8 mouse cellular contexts compared by ENCODE assay signal in genomic region chr7:48788851-48789572, GRCm38 (mm10). TPM values are rescaled to one million over a fixed set of nuclear protein-coding genes. Genes with fewer than 3 reads are reported as not detected.
DNase-seq lines count a peak whose midpoint lies in the region; ATAC-seq and TF ChIP-seq lines count a peak whose summit lies in the region.

TSS of gene Zdhhc13 (plus strand) at chr7:48789003.

- TF ChIP-seq POLR2A in MEL (IDR thresholded peaks at IDR 0.05; ENCODE audit: control insufficient read depth in 1 of 2, insufficient read depth in 1 of 2, low read depth in 1 of 2, low read length in 2 of 2, poor library complexity in 1 of 2) = peak; percentile 93 to 95
- TF ChIP-seq POLR2A in cerebellum, adult 2 months (IDR thresholded peaks at IDR 0.05; ENCODE audit: borderline replicate concordance, insufficient read depth, low read length) = peak; percentile 62

- H3K9ac ChIP-seq in MEL (ENCODE audit: control insufficient read depth, low read depth, low read length, poor library complexity, severe bottlenecking) = peak within 1 kb of the TSS; percentile 86
- H3K9ac ChIP-seq in forebrain, postnatal 0 days = peak within 1 kb of the TSS; percentile 90
- peak within 1 kb of the TSS; percentile 77 for H3K9ac ChIP-seq in lung, embryonic 15.5 days

- no peak for TF ChIP-seq EP300 in MEL (IDR thresholded peaks at IDR 0.05; ENCODE audit: low read depth in 1 of 2, low read length in 2 of 2)

- peaks cover 13 to 16% of the 10 kb centered on the region in 2 experiments for H3K4me1 ChIP-seq in MEL (ENCODE audit: control insufficient read depth in 1 of 2, insufficient read depth in 2 of 2, low read length in 2 of 2)
- peaks cover 14% of the 10 kb centered on the region for H3K4me1 ChIP-seq in cerebellum, adult 2 months (ENCODE audit: control insufficient read depth, insufficient read depth, low read length)
- peaks cover 13% of the 10 kb centered on the region; the same call in 1 of the 2 replicates for H3K4me1 ChIP-seq in forebrain, postnatal 0 days (ENCODE audit: insufficient read depth)
- H3K4me1 ChIP-seq in lung, embryonic 15.5 days = peaks cover 15% of the 10 kb centered on the region

- H3K79me2 ChIP-seq in MEL (ENCODE audit: control insufficient read depth, insufficient read depth, low read length, poor library complexity) = peaks cover 19% of the 10 kb centered on the region

- no peaks in the 10 kb centered on the region for H3K27me3 ChIP-seq in MEL (ENCODE audit: control insufficient read depth in 1 of 2, insufficient read depth in 2 of 2, low read length in 2 of 2)
- H3K27me3 ChIP-seq in cerebellum, adult 2 months (ENCODE audit: control insufficient read depth, insufficient read depth, low read length) = no peaks in the 10 kb centered on the region
- no peaks in the 10 kb centered on the region for H3K27me3 ChIP-seq in forebrain, postnatal 0 days (ENCODE audit: insufficient read depth, low read length)
- H3K27me3 ChIP-seq in lung, embryonic 15.5 days = no peaks in the 10 kb centered on the region

- DNase-seq in MEL (ENCODE audit: low read depth, low spot score) = peak; percentile 97
- peak; percentile 94 to 95 for DNase-seq in cerebellum, adult 2 months
- DNase-seq in forebrain, postnatal 0 days = peak; percentile 91
- DNase-seq in heart, postnatal 4 days = peak; percentile 93
- DNase-seq in layer of hippocampus, adult 8-10 months (ENCODE audit: low spot score in 2 of 2) = peak; percentile 90 to 93
- DNase-seq in ovary, adult 18-20 months (ENCODE audit: low spot score) = peak; percentile 90
- peak; percentile 96 for DNase-seq in thymus, postnatal 0 days (ENCODE audit: low spot score)

- WGBS in cerebellum, adult 2 months = under 1% methylated on average over 57 of the region's 57 CpGs
- WGBS in forebrain, postnatal 0 days = under 1% methylated on average over 57 of the region's 57 CpGs
- WGBS in lung, embryonic 15.5 days = under 1% methylated on average over 53 of the region's 57 CpGs

- no peaks in the 10 kb centered on the region for H3K9me3 ChIP-seq in MEL (replicated peaks; ENCODE audit: insufficient read depth, low read length)
- no peaks in the 10 kb centered on the region for H3K9me3 ChIP-seq in forebrain, postnatal 0 days (ENCODE audit: low read length)
- H3K9me3 ChIP-seq in lung, embryonic 15.5 days = no peaks in the 10 kb centered on the region

- no peak for TF ChIP-seq RAD21 in MEL (IDR thresholded peaks at IDR 0.05; ENCODE audit: low read depth, low read length)

- ATAC-seq in forebrain, postnatal 0 days = peak; percentile 99
- peak; percentile 99 for ATAC-seq in lung, embryonic 15.5 days (ENCODE audit: borderline replicate concordance, extremely low read depth, low FRiP score, low TSS enrichment)

- no peak for TF ChIP-seq CTCF in MEL (IDR thresholded peaks at IDR 0.05 in 2 of 3, conservative IDR thresholded peaks at IDR 0.05 in 1 of 3; ENCODE audit: control insufficient read depth in 1 of 3, insufficient read depth in 1 of 3, low read depth in 2 of 3, low read length in 3 of 3, poor library complexity in 1 of 3, severe bottlenecking in 1 of 3)
- TF ChIP-seq CTCF in cerebellum, adult 2 months (IDR thresholded peaks at IDR 0.05; ENCODE audit: borderline replicate concordance, insufficient read depth, low read depth, low read length) = no peak
- TF ChIP-seq CTCF in forebrain, postnatal 0 days (IDR thresholded peaks at IDR 0.05; ENCODE audit: low read depth) = peak; percentile 16; the same call in 1 of the 2 replicates

- peak within 1 kb of the TSS; percentile 83 for H3K4me2 ChIP-seq in forebrain, postnatal 0 days (ENCODE audit: low read depth)
- H3K4me2 ChIP-seq in lung, embryonic 15.5 days = peak within 1 kb of the TSS; percentile 71

- H3K27ac ChIP-seq in MEL (ENCODE audit: control insufficient read depth, low read depth, low read length) = peak within 1 kb of the TSS; percentile 60
- peak within 1 kb of the TSS; percentile 74 for H3K27ac ChIP-seq in cerebellum, adult 2 months (ENCODE audit: insufficient read depth, low read length)
- peak within 1 kb of the TSS; percentile 79 for H3K27ac ChIP-seq in forebrain, postnatal 0 days (ENCODE audit: low read depth, low read length)
- peak within 1 kb of the TSS; percentile 83 for H3K27ac ChIP-seq in lung, embryonic 15.5 days

- peak within 1 kb of the TSS; percentile 95 to 98 for H3K4me3 ChIP-seq in MEL (ENCODE audit: control insufficient read depth in 1 of 2, insufficient read depth in 1 of 2, low read depth in 2 of 2, low read length in 2 of 2)
- peak within 1 kb of the TSS; percentile 76 for H3K4me3 ChIP-seq in cerebellum, adult 2 months (replicated peaks; ENCODE audit: insufficient read depth, low read depth, low read length)
- peak within 1 kb of the TSS; percentile 85 for H3K4me3 ChIP-seq in forebrain, postnatal 0 days (ENCODE audit: low read depth, low read length)
- peak within 1 kb of the TSS; percentile 93 for H3K4me3 ChIP-seq in lung, embryonic 15.5 days

- H3K36me3 ChIP-seq in MEL (ENCODE audit: control insufficient read depth in 1 of 2, insufficient read depth in 2 of 2, low read length in 2 of 2) = peaks cover 7 to 29% of the 10 kb centered on the region in 2 experiments
- H3K36me3 ChIP-seq in forebrain, postnatal 0 days (ENCODE audit: insufficient read depth) = no peaks in the 10 kb centered on the region
- H3K36me3 ChIP-seq in lung, embryonic 15.5 days = no peaks in the 10 kb centered on the region

TF ChIP-seq in MEL, 35 proteins besides CTCF, POLR2A, EP300 and RAD21 (continues in another document):
- TF ChIP-seq GATA1 (IDR thresholded peaks at IDR 0.05; ENCODE audit: low read depth, low read length) (no peak), NELFE (IDR thresholded peaks at IDR 0.05; ENCODE audit: low read depth, low read length) (peak; percentile 94), ZC3H11A (IDR thresholded peaks at IDR 0.05; ENCODE audit: low read depth, low read length) (no peak), MAFK (IDR thresholded peaks at IDR 0.05; ENCODE audit: borderline replicate concordance, low read depth, low read length) (no peak), MAX (IDR thresholded peaks at IDR 0.05; ENCODE audit: low read length) (peak; percentile 44), ZMIZ1 (IDR thresholded peaks at IDR 0.05; ENCODE audit: low read depth, low read length) (peak; percentile 64; the same call in 1 of the 2 replicates), CHD2 (IDR thresholded peaks at IDR 0.05; ENCODE audit: low read length) (peak; percentile 29; the same call in 1 of the 2 replicates), CHD1 (IDR thresholded peaks at IDR 0.05; ENCODE audit: low read depth, low read length) (no peak), SMC3 (IDR thresholded peaks at IDR 0.05; ENCODE audit: low read depth, low read length) (no peak), UBTF (IDR thresholded peaks at IDR 0.05; ENCODE audit: borderline replicate concordance, insufficient read depth, low read depth, low read length) (no peak), E2F4 (IDR thresholded peaks at IDR 0.05; ENCODE audit: borderline replicate concordance, low read depth, low read length) (no peak), JUND (IDR thresholded peaks at IDR 0.05; ENCODE audit: low read depth, low read length) (no peak), SIN3A (IDR thresholded peaks at IDR 0.05; ENCODE audit: low read length) (peak; percentile 67), MXI1 (IDR thresholded peaks at IDR 0.05; ENCODE audit: low read depth, low read length) (peak; percentile 85), MEF2A (IDR thresholded peaks at IDR 0.05; ENCODE audit: extremely low read depth, insufficient replicate concordance, low read depth, low read length, poor library complexity, severe bottlenecking) (no peak), HCFC1 (IDR thresholded peaks at IDR 0.05; ENCODE audit: low read depth, low read length) (peak; percentile 73), POLR2AphosphoS5 (IDR thresholded peaks at IDR 0.05; ENCODE audit: borderline replicate concordance, low read depth, low read length) (no peak), GABPA (IDR thresholded peaks at IDR 0.05; ENCODE audit: low read depth, low read length) (no peak), USF1 (IDR thresholded peaks at IDR 0.05; ENCODE audit: low read depth, low read length) (no peak; the same call in 1 of the 2 replicates), NRF1 (IDR thresholded peaks at IDR 0.05; ENCODE audit: insufficient read depth, low read depth, low read length, poor library complexity, severe bottlenecking) (0 out of 2 replicates have a peak, but pooled peaks have one; percentile 32), RCOR1 (IDR thresholded peaks at IDR 0.05; ENCODE audit: low read depth, low read length) (no peak), POLR2AphosphoS2 (IDR thresholded peaks at IDR 0.05; ENCODE audit: low read length) (peak; percentile 73), ETS1 (IDR thresholded peaks at IDR 0.05; ENCODE audit: low read depth, low read length) (no peak), KAT2A (conservative IDR thresholded peaks at IDR 0.05; ENCODE audit: low read depth, low read length) (no peak), MYB (IDR thresholded peaks at IDR 0.05; ENCODE audit: low read depth, low read length) (no peak), ZKSCAN1 (IDR thresholded peaks at IDR 0.05; ENCODE audit: low read depth, low read length) (no peak), ZNF384 (IDR thresholded peaks at IDR 0.05; ENCODE audit: low read depth, low read length) (no peak), TCF12 (IDR thresholded peaks at IDR 0.05; ENCODE audit: low read depth, low read length) (no peak; the same call in 1 of the 2 replicates), TAL1 (IDR thresholded peaks at IDR 0.05; ENCODE audit: low read length) (no peak), BHLHE40 (IDR thresholded peaks at IDR 0.05; ENCODE audit: borderline replicate concordance, low read depth, low read length) (no peak), USF2 (IDR thresholded peaks at IDR 0.05; ENCODE audit: borderline replicate concordance in 1 of 2, insufficient read depth in 1 of 2, low read depth in 1 of 2, low read length in 2 of 2) (no peak), TBP (IDR thresholded peaks at IDR 0.05; ENCODE audit: low read depth, low read length) (peak; percentile 41; the same call in 1 of the 2 replicates)

RNA-seq across cellular contexts. Expression of gene Zdhhc13, which starts in this region (rescaled TPM):
- 41.2 and 46.1 TPM in 2 replicates for total RNA-seq in MEL (2012; rRNA removed)
- polyA plus RNA-seq in MEL (2012; ENCODE audit: insufficient read depth in 1 of 2, insufficient read length in 2 of 2, low read depth in 1 of 2, low replicate concordance in 2 of 2, missing spikeins in 1 of 2) = 10 to 100 TPM in 1 of 2 experiments, not detected in 1; 32.8 TPM
- polyA plus RNA-seq in cerebellum, adult 2 months (2012; rRNA removed) = 23.0 and 23.6 TPM in 2 replicates
- 55.9 and 58.9 TPM in 2 replicates for total RNA-seq in forebrain, postnatal 0 days (2014; rRNA removed)
- polyA plus RNA-seq in forebrain, postnatal 0 days (2015; fragmentation: Nextera tagmentation; extraction: Ambion mirVana) = 25.0 and 28.3 TPM in 2 replicates
- total RNA-seq in heart, postnatal 4 days (2021) = 10 to 100 TPM; 21.2 to 22.6 TPM
- total RNA-seq in layer of hippocampus, adult 8-10 months (2022) = 10 to 100 TPM; 20.7 to 25.0 (median 22.7) TPM
- 29.8 and 30.3 TPM in 2 replicates for polyA plus RNA-seq in lung, embryonic 15.5 days (2015; fragmentation: Nextera tagmentation; extraction: Ambion mirVana)
- polyA plus RNA-seq in thymus, postnatal 0 days (2015; fragmentation: Nextera tagmentation; extraction: Ambion mirVana) = 22.5 and 26.6 TPM in 2 replicates

Comparison
In these comparisons a context has a peak if more than half of its experiments do, and no peak if none do; other contexts are left out.
1. Peak in every context shown above with its lines: DNase-seq, ATAC-seq, H3K4me3 ChIP-seq and H3K27ac ChIP-seq.